Mouse (Mus musculus) C2C12 (cell line): Measurements from ENCODE around the gene Hipk2.

ENCODE experiments used
- MAX ChIP-seq: IDR thresholded peaks from one replicate; pipeline ENCODE4 v1.6.1; 2011; ENCODE audit warnings: mild to moderate bottlenecking, control low read depth
- MYOD1 ChIP-seq: IDR thresholded peaks from one replicate; pipeline ENCODE4 v1.6.1; 2011; ENCODE audit warnings: low read depth; ENCODE audit not compliant: control insufficient read depth, insufficient read length

DNA sequence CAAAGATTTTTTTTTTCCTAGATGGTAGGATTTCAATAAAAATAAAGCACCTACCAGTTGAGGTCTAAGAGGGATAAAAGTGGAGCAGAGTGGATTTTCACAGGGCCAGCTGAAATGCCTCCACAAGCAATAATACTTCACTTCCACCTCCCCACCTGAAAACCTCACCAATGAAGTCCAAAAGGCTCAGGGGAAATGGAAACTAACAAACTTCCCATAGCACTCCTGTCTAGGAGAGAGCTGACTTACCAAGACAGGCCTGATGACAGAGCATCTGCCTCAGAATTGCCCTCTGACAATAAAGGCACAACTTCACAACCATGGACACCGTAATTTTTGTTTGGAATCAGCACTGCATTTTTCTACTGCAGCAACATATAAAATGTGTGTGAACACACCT is 16.1 kb downstream of the Hipk2 start:
- TF ChIP-seq MAX (no peak), MYOD1 (no peak)
